Mouse (Mus musculus) liver, embryonic 14.5 days (tissue): ENCODE measurements at regions not wholly inside any gene's neighbourhood (a gene's known extent, or its start where the extent isn't known, plus 50 kb on each side); places are given as distances from the start of the nearest gene placed in this dataset.

Source experiments
- CTCF ChIP-seq: IDR thresholded peaks from 2 replicates; pipeline ENCODE4 v1.5.1; 2016; ENCODE audit warnings: antibody characterized with exemption, low read depth, control low read depth
- EP300 ChIP-seq: IDR thresholded peaks from 2 replicates; pipeline ENCODE4 v1.6.1; 2016; ENCODE audit warnings: antibody characterized with exemption, low read depth

GRCm38 (mm10) chr3:63538881-63539280 is 55.2 kb upstream of the Gm34302 start:
- TF ChIP-seq CTCF (no peak), EP300 (no peak)
